Mouse (Mus musculus) bone marrow, adult 2 months (tissue): ENCODE data around the gene Brf1. TPM values are rescaled to one million over a fixed set of nuclear protein-coding genes. Genes with fewer than 3 reads are reported as not detected.
A peak's percentile ranks its signal among the peaks of the same experiment; 100 is the strongest.

Experiments used
- H3K27ac ChIP-seq: fragments of 200-500 bp; 2 replicates; pipeline ENCODE4 v1.5.1; 2012; ENCODE audit warnings: low read depth, mild to moderate bottlenecking, control low read depth, inconsistent platforms, low read length; ENCODE audit not compliant: control insufficient read depth, poor library complexity, insufficient read depth
- H3K4me1 ChIP-seq: fragments of 200-500 bp; 2 replicates; pipeline ENCODE4 v1.6.1; 2011; ENCODE audit warnings: low read length; ENCODE audit not compliant: control insufficient read depth, insufficient read depth
- H3K4me3 ChIP-seq: fragments of 200-500 bp; replicated peaks from 2 replicates; pipeline ENCODE3; 2011; ENCODE audit warnings: mild to moderate bottlenecking, low read depth, low read length, control low read depth; ENCODE audit not compliant: control insufficient read depth
- CTCF ChIP-seq: fragments of 200-500 bp; IDR thresholded peaks from 2 replicates; pipeline ENCODE4 v1.5.1; 2011; ENCODE audit warnings: low read length, control low read depth; ENCODE audit not compliant: control insufficient read depth, insufficient read depth
- POLR2A ChIP-seq: fragments of 200-500 bp; IDR thresholded peaks from 2 replicates; pipeline ENCODE4 v1.6.1; 2011; ENCODE audit warnings: low read depth, mild to moderate bottlenecking, control low read depth, low read length, borderline replicate concordance; ENCODE audit not compliant: control insufficient read depth
- WGBS: fragments of 180-500 bp; shearing (Covaris S2); methylation state at CpG from one replicate; pipeline ENCODE4 v1.1.7; 2018; 5-methylcytosine and 5-hydroxymethylcytosine counted together
- polyA plus RNA-seq: library from polyadenylated mRNA; stranded (reverse); fragments of >200 nt; gene quantifications from 2 replicates; pipeline ENCODE4 v1.2.4, GENCODE M21; 2011; ENCODE audit warnings: low replicate concordance; ENCODE audit not compliant: missing spikeins, insufficient read depth, insufficient read length

The Brf1 gene
- polyA plus RNA-seq, 1 experiment: 94.0 TPM

DNA sequence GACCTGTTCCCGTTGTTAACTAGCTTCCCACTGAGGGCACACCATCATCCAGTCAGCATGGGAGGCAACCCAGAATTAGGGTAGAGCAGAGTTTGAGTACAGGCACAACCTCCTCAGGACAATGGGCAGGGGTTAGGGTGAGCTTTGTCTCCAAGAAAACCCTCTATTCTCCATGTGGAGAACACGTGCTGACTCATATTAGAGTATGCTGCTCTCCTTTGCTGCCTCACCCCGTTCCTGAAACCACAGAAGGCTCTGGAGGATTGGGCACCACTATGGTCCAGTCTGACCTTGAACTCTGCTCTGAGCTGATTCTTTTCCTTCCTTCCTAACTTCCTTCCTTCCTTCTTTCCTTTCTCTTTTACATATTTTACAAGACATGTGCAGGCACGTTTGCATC is 37.9 kb upstream of the Brf1 start:
- TF ChIP-seq CTCF: no peak
- no peak for TF ChIP-seq POLR2A
- Histone ChIP-seq H3K27ac (no peak overlapping the region), H3K4me1 (peaks cover 4% of the 10 kb centered on the region; the same call in 1 of the 2 replicates), H3K4me3 (no peak overlapping the region)
- 86% methylated on average over 4 of the region's 4 CpGs for WGBS

DNA sequence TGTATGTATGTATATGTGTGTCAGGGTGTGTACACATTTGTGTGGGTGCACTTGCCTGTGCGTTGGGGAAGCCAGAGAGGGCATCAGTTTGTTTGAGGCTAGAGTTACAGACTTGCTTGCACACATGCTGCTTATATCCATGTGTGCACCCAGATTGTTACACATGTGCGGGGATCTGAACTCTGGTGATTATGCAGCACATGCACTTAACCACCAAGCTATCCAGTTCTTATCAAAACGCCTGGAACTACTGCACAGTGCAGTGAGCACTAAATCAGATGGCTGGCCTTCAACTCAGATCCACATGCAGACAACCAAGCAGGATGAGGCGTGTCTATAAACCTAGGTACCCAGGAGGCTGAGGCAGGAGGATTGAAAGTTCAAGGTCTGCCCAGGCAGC is 36.5 kb upstream of the Brf1 start:
- no peak overlapping the region for H3K4me3 ChIP-seq
- TF ChIP-seq POLR2A (no peak), CTCF (no peak)
- WGBS: 66% methylated on average over 4 of the region's 4 CpGs
- no peak overlapping the region for H3K27ac ChIP-seq
- H3K4me1 ChIP-seq: peaks cover 6% of the 10 kb centered on the region; the same call in 1 of the 2 replicates

DNA sequence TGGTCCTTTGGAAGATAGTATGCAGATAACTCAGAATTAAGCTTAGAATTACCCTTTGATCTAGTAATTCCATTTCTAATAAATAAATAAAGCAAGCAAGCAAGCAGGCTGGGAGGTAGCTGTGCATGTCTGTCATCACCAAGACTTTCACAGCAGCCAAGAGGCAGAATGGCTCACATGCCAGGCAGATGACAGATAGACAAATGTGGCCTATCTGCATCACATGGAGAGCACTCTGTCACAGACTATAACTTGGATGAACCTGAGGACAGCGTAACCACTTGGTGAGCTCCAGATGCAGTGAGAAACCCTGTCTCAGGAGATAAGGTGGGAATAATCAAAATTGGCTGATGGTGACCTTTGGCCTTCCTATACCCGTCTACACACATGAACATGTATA is 34.6 kb upstream of the Brf1 start:
- 72% methylated on average over 2 of the region's 2 CpGs for WGBS
- Histone ChIP-seq H3K4me3 (no peak overlapping the region), H3K4me1 (peaks cover 16% of the 10 kb centered on the region), H3K27ac (no peak overlapping the region)
- no peak for TF ChIP-seq POLR2A
- TF ChIP-seq CTCF: no peak

DNA sequence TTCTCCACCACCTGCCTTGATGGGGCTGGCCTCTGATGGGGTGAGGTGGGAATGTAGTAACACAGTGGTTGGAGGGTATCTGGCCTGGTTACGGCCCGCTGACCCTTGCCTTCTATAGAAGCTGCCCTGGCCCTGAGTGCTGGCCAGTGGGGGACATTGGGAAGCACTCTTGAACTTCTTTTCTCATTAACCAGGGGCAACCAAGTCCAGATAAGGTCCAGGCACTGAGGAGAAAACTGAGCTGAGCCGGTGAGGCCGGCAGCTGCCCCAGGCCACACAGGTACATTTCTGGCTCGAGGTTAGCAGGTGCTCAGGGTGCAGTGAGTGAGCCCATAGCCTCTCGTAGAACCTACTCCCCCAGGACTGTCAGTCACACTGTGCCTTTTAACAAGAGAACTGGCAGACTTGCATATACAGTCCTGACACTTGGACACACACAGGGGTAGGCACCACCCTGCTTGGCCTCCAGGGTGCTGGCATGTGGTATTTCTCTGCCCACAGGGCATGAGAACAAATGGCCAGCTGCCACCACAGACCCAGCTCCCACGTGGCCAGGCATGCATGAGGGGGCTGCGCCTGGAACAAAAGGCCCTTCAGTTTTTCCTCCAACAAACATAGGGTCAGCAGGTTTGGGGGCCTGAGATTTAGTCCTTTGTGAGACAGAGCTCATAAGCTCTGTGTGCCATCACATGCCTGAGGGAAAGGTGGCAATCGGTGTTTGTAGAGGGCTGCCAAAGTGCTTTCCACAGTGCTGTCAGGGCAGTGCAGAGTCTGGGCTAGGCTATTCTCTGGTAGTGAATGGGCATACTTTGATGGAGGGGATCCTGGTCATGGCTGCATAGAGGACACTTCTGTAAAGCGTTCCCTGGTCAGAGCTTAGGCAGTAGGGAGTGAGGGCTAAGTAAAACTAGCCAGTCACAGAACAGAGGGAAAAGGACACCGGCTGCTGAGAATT is 32.1 kb upstream of the Brf1 start:
- no peak overlapping the region for H3K4me3 ChIP-seq
- TF ChIP-seq CTCF: 0 out of 2 replicates have a peak, but pooled peaks have one; percentile 9
- no peak for TF ChIP-seq POLR2A
- peaks cover 20% of the 10 kb centered on the region for H3K4me1 ChIP-seq
- WGBS: 85% methylated on average over 11 of the region's 11 CpGs
- peak overlapping the region; percentile 92 for H3K27ac ChIP-seq

DNA sequence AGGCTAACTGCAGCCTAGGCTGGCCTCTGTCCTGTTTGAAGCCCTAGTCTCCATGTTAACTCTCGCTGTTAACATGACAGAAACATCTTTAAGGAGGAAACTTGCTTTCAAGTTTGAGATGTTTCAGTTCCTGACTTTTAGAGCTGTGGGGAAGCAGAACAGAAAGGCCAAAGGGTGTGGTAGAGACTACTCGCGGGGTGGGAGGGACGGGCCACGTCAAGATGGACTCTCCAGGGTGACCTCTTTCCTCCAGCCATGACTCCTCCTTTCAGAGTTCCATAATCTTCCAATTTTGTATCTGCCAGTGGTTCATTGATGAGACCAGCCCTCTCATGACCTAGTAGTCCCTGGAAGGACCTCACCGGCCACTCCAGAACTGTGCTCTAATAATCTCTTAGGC is 30.9 kb upstream of the Brf1 start:
- H3K27ac ChIP-seq: peak overlapping the region; percentile 92
- TF ChIP-seq CTCF: no peak
- no peak for TF ChIP-seq POLR2A
- peaks cover 20% of the 10 kb centered on the region for H3K4me1 ChIP-seq
- WGBS: 42% methylated on average over 6 of the region's 6 CpGs
- no peak overlapping the region for H3K4me3 ChIP-seq

DNA sequence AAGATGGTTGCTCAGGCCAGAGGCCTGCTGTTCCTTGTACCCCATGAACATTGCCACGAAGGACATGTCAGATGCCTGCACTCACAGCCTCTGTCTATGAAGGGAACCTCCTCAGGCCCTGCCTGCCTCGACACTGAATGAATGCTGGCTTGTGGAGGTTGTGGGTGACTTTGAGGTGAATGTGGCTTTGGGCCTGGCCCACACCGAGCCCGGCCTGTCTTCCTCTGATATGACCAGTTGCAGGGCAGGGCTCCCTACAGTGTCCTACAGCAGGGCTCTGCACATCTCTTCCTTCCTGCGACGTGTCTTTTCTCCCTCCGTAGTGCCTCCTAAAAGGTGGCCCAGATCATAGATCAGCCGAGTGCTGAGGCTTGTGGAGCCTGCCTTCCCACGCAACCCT is 30.5 kb upstream of the Brf1 start:
- Histone ChIP-seq H3K27ac (peak overlapping the region; percentile 92), H3K4me1 (peaks cover 20% of the 10 kb centered on the region), H3K4me3 (no peak overlapping the region)
- TF ChIP-seq POLR2A (peak; percentile 61; the same call in 1 of the 2 replicates), CTCF (no peak)
- WGBS: 15% methylated on average over 9 of the region's 9 CpGs

DNA sequence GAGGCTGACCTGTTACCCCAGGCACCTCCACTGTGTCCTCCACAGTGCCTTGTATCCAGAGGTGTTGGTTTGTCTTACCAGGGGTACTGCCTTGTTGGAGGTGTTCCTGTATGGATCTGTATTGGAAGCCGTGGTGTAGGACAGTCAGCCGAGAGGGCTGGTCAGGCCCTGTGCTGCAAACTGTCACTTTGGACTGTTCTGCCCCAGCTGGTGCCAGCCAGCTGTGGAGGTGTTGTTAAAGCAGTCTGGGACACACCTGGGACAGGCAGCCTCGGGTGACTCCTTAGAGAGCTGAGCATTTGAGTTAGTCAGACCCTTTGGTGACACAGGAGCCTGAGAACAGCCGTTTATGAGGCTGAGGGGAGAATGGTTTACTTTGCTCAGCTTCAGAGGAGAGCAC is 29.5 kb upstream of the Brf1 start:
- TF ChIP-seq CTCF (no peak), POLR2A (no peak)
- 59% methylated on average over 4 of the region's 4 CpGs for WGBS
- peak overlapping the region; percentile 92 for H3K27ac ChIP-seq
- no peak overlapping the region for H3K4me3 ChIP-seq
- peaks cover 19% of the 10 kb centered on the region for H3K4me1 ChIP-seq

DNA sequence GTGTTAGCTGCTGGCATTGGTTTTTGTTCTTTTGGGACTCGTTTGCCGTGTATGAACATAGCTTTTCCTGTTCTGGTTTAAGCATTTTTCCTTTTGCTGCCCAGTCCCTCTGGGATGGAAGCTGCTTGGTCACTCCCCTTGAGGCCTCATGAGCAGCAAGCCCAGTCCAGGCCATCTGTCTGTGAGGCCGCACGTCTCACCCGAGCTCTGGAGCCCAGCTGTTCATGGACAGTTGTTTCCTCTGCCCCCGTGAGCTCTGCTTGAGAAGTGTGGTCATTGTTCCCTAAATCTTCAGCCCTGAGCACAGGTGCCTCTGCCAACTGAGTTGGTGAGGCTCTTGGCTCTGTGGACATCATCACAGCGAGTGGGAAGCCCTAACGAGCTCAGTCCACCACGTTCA is 28.4 kb upstream of the Brf1 start:
- Histone ChIP-seq H3K4me1 (peaks cover 18% of the 10 kb centered on the region), H3K4me3 (no peak overlapping the region), H3K27ac (no peak overlapping the region; the same call in 1 of the 2 replicates)
- TF ChIP-seq CTCF: no peak
- no peak for TF ChIP-seq POLR2A
- WGBS: 87% methylated on average over 9 of the region's 9 CpGs
